ENCODE assay signal across 13 mouse cellular contexts in the genomic region with DNA sequence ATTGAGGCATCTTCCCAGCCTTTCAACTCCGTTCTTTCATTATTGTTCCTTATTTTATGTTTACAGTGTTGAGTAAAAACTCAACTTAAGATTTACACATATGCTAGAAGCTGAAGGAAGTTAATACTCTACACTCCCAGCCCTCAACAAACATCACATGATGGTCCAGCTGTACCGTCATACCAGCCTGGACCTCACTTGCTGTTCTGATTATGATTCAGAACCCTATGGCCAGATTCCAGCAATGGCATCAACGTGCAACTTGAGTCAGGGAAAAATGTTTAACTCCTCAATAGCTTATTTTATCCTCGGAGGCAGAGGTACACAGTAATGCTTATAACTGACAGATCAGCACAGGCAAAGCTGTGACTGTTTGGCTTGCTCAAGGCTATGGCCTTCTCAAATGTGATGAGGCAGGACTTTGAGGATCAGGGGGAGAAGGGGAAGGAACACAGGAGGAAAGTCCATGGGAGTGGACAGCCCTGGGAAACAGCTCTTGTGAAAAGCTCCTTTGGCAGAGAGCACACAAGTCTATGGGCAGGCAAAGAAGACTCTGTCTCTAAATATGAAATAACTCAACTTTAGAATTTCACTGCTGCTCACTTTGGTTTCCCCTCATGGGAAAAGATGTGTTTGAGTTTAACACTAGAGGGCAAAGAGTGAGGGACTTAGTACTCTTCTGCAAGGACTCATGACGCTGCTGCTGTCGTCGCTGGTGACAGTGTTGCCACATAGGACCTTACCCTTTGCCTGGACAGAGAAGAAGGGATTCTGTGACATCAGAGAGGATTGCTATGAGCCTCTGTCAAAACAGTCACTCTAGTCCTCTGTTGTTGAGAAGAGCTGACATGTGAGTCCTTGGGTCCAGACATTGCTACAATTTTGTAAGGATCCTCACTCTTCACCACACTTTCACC. TPM values are rescaled to one million over a fixed set of nuclear protein-coding genes. Genes with fewer than 3 reads are reported as not detected.
A peak's percentile ranks its signal among the peaks of the same experiment; 100 is the strongest.
DNase-seq lines count a peak whose midpoint lies in the region; ATAC-seq and TF ChIP-seq lines count a peak whose summit lies in the region.
"Had no signal": no experiment of that assay in that cellular context is flagged by ENCODE, and none has a peak within 500 bp of the region (broad histone marks: within the 10 kb centered on the region; RNA-seq: fewer than 3 reads in every experiment).

No protein-coding gene starts in this region.

- H3K4me2 ChIP-seq in intestine, embryonic 16.5 days (ENCODE audit: low read depth, low read length) = no peak overlapping the region
- H3K4me2 ChIP-seq in intestine, embryonic 15.5 days (replicated peaks) = no peak overlapping the region
- no peak overlapping the region for H3K4me2 ChIP-seq in forebrain, embryonic 16.5 days (ENCODE audit: low read length)
- H3K4me2 ChIP-seq: midbrain, embryonic 15.5 days; neural tube, embryonic 15.5 days had no signal

- no peaks in the 10 kb centered on the region for H3K36me3 ChIP-seq in intestine, embryonic 16.5 days (ENCODE audit: control insufficient read depth, insufficient read depth, low read length)
- H3K36me3 ChIP-seq in intestine, embryonic 15.5 days = no peaks in the 10 kb centered on the region
- H3K36me3 ChIP-seq in liver, adult 2 months (ENCODE audit: control insufficient read depth, insufficient read depth, low read length) = peaks cover 4% of the 10 kb centered on the region
- H3K36me3 ChIP-seq in forebrain, embryonic 16.5 days (ENCODE audit: control insufficient read depth, insufficient read depth) = no peaks in the 10 kb centered on the region
- H3K36me3 ChIP-seq: G1E; midbrain, embryonic 15.5 days; neural tube, embryonic 15.5 days had no signal

- H3K79me2 ChIP-seq in liver, adult 2 months (ENCODE audit: control insufficient read depth, insufficient read depth, low read length) = peaks cover 4% of the 10 kb centered on the region; the same call in 1 of the 2 replicates

- TF ChIP-seq CTCF in liver, adult 2 months (IDR thresholded peaks at IDR 0.05; ENCODE audit: low read depth, low read length) = no peak

- WGBS in intestine, embryonic 16.5 days = 62% methylated on average over 7 of the region's 7 CpGs
- WGBS in intestine, embryonic 15.5 days = 57% methylated on average over 7 of the region's 7 CpGs
- 37% methylated on average over 7 of the region's 7 CpGs for WGBS in liver, adult 2 months
- WGBS in forebrain, embryonic 16.5 days = 81% methylated on average over 7 of the region's 7 CpGs

- peak; percentile 57 for ATAC-seq in intestine, embryonic 16.5 days
- ATAC-seq in intestine, embryonic 15.5 days = no peak; the same call in 1 of the 2 replicates
- no peak for ATAC-seq in forebrain, embryonic 16.5 days
- no peak for ATAC-seq in frontal cortex, adult (ENCODE audit: low TSS enrichment)
- ATAC-seq: midbrain, embryonic 15.5 days had no signal

- no peaks in the 10 kb centered on the region for H3K27me3 ChIP-seq in intestine, embryonic 16.5 days (replicated peaks; ENCODE audit: control insufficient read depth, insufficient read depth, low read length)
- no peaks in the 10 kb centered on the region for H3K27me3 ChIP-seq in intestine, embryonic 15.5 days (replicated peaks)
- H3K27me3 ChIP-seq in liver, adult 2 months (ENCODE audit: control insufficient read depth, insufficient read depth, low read length) = no peaks in the 10 kb centered on the region
- H3K27me3 ChIP-seq in forebrain, embryonic 16.5 days (replicated peaks; ENCODE audit: control insufficient read depth, insufficient read depth, low read length) = no peaks in the 10 kb centered on the region
- H3K27me3 ChIP-seq: midbrain, embryonic 15.5 days; neural tube, embryonic 15.5 days had no signal

- H3K4me3 ChIP-seq in intestine, embryonic 16.5 days (ENCODE audit: low read length) = no peak overlapping the region
- H3K4me3 ChIP-seq in intestine, embryonic 15.5 days (replicated peaks) = no peak overlapping the region
- no peak overlapping the region for H3K4me3 ChIP-seq in liver, adult 2 months (ENCODE audit: insufficient read depth, low read depth, low read length)
- H3K4me3 ChIP-seq in forebrain, embryonic 16.5 days (replicated peaks; ENCODE audit: low read length) = no peak overlapping the region
- H3K4me3 ChIP-seq: erythroblast, embryonic 14.5 days; midbrain, embryonic 15.5 days; neural tube, embryonic 15.5 days had no signal

- DNase-seq in 3134 (ENCODE audit: extremely low read depth, insufficient read length, low spot score) (peak; percentile 32), 3T3-L1 (ENCODE audit: low read depth, low spot score) (peak; percentile 96)
- peak; percentile 91 for DNase-seq in liver, adult 2 months (ENCODE audit: extremely low read depth, low read depth, low spot score)
- DNase-seq: gastrocnemius, postnatal 10 days; right cerebral cortex, postnatal 14 days had no signal

- TF ChIP-seq POLR2A in liver, adult 2 months (IDR thresholded peaks at IDR 0.05; ENCODE audit: extremely low read depth, insufficient read depth, low read length) = no peak

- no peak overlapping the region for H3K9ac ChIP-seq in intestine, embryonic 16.5 days (ENCODE audit: low read depth, low read length)
- H3K9ac ChIP-seq in intestine, embryonic 15.5 days = no peak overlapping the region
- H3K9ac ChIP-seq in liver, adult 2 months (ENCODE audit: low read depth, low read length) = no peak overlapping the region
- H3K9ac ChIP-seq in forebrain, embryonic 16.5 days (replicated peaks; ENCODE audit: low read depth, low read length) = no peak overlapping the region
- H3K9ac ChIP-seq: midbrain, embryonic 15.5 days; neural tube, embryonic 15.5 days had no signal

- no peaks in the 10 kb centered on the region; the same call in 1 of the 2 replicates for H3K4me1 ChIP-seq in intestine, embryonic 16.5 days (ENCODE audit: control insufficient read depth, insufficient read depth, low read length)
- H3K4me1 ChIP-seq in intestine, embryonic 15.5 days (replicated peaks) = no peaks in the 10 kb centered on the region; the same call in 1 of the 2 replicates
- H3K4me1 ChIP-seq in liver, adult 2 months (ENCODE audit: control insufficient read depth, insufficient read depth, low read length) = peaks cover 8% of the 10 kb centered on the region
- peaks cover 6% of the 10 kb centered on the region for H3K4me1 ChIP-seq in forebrain, embryonic 16.5 days (replicated peaks; ENCODE audit: control insufficient read depth, insufficient read depth, low read length)
- H3K4me1 ChIP-seq: midbrain, embryonic 15.5 days; neural tube, embryonic 15.5 days had no signal

- H3K9me3 ChIP-seq in intestine, embryonic 16.5 days (ENCODE audit: control insufficient read depth, low read length) = no peaks in the 10 kb centered on the region
- H3K9me3 ChIP-seq in intestine, embryonic 15.5 days = no peaks in the 10 kb centered on the region
- H3K9me3 ChIP-seq in forebrain, embryonic 16.5 days (ENCODE audit: control insufficient read depth, low read length) = no peaks in the 10 kb centered on the region
- H3K9me3 ChIP-seq: midbrain, embryonic 15.5 days; neural tube, embryonic 15.5 days had no signal

- H3K27ac ChIP-seq in intestine, embryonic 16.5 days (ENCODE audit: low read length) = no peak overlapping the region
- no peak overlapping the region for H3K27ac ChIP-seq in intestine, embryonic 15.5 days
- peak overlapping the region; percentile 65; the same call in 1 of the 2 replicates for H3K27ac ChIP-seq in liver, adult 2 months (replicated peaks; ENCODE audit: insufficient read depth, low read depth, low read length)
- no peak overlapping the region for H3K27ac ChIP-seq in forebrain, embryonic 16.5 days (ENCODE audit: low read length)
- H3K27ac ChIP-seq: midbrain, embryonic 15.5 days; neural tube, embryonic 15.5 days had no signal

RNA-seq across cellular contexts. Expression of a gene that starts 22.1 kb away (rescaled TPM):
- polyA plus RNA-seq in intestine, embryonic 16.5 days (2015; fragmentation: Nextera tagmentation; extraction: Ambion mirVana) = 8.9 and 10.5 TPM in 2 replicates
- 6.9 and 7.1 TPM in 2 replicates for polyA plus RNA-seq in intestine, embryonic 15.5 days (2015; fragmentation: Nextera tagmentation; extraction: Ambion mirVana)
- total RNA-seq in liver, adult 2 months (2014; rRNA removed) = 5.4 and 6.5 TPM in 2 replicates
- polyA plus RNA-seq in liver, adult 2 months (2012; rRNA removed) = 1.6 and 1.7 TPM in 2 replicates
- polyA plus RNA-seq in forebrain, embryonic 16.5 days (2015; fragmentation: Nextera tagmentation; extraction: Ambion mirVana) = 7.7 and 9.1 TPM in 2 replicates
- polyA plus RNA-seq: erythroblast, embryonic 14.5 days; G1E had no signal

Comparison
In these comparisons a context has a peak if more than half of its experiments do, and no peak if none do; other contexts are left out.
1. DNase-seq: peak in every context shown above with its lines; median percentile 96 in 3T3-L1; 91 in liver, adult 2 months; 32 in 3134.